ENCODE assay signal across 8 mouse cellular contexts in genomic region chr9:99444590-99445178, GRCm38 (mm10). TPM values are rescaled to one million over a fixed set of nuclear protein-coding genes. Genes with fewer than 3 reads are reported as not detected.
DNase-seq lines count a peak whose midpoint lies in the region; ATAC-seq and TF ChIP-seq lines count a peak whose summit lies in the region.

No protein-coding gene starts in this region.

- no peak overlapping the region for H3K4me3 ChIP-seq in forebrain, embryonic 12.5 days (replicated peaks)
- no peak overlapping the region for H3K4me3 ChIP-seq in forebrain, embryonic 10.5 days
- no peak overlapping the region for H3K4me3 ChIP-seq in hindbrain, postnatal 0 days (ENCODE audit: low read length)

- H3K27ac ChIP-seq in forebrain, embryonic 12.5 days: no peak overlapping the region
- H3K27ac ChIP-seq in forebrain, embryonic 10.5 days: no peak overlapping the region
- H3K27ac ChIP-seq in hindbrain, postnatal 0 days: no peak overlapping the region

- peak; percentile 41; the same call in 1 of the 2 replicates for ATAC-seq in forebrain, embryonic 12.5 days (ENCODE audit: low FRiP score)
- ATAC-seq in hindbrain, postnatal 0 days: no peak; the same call in 1 of the 2 replicates

- TF ChIP-seq CTCF in hindbrain, postnatal 0 days (IDR thresholded peaks at IDR 0.05; ENCODE audit: low read depth): peak; percentile 70

- no peaks in the 10 kb centered on the region for H3K9me3 ChIP-seq in forebrain, embryonic 12.5 days
- H3K9me3 ChIP-seq in forebrain, embryonic 10.5 days: no peaks in the 10 kb centered on the region
- H3K9me3 ChIP-seq in hindbrain, postnatal 0 days (ENCODE audit: low read length): no peaks in the 10 kb centered on the region

- H3K9ac ChIP-seq in forebrain, embryonic 12.5 days: no peak overlapping the region
- H3K9ac ChIP-seq in hindbrain, postnatal 0 days (replicated peaks; ENCODE audit: low read length): no peak overlapping the region

- H3K36me3 ChIP-seq in forebrain, embryonic 12.5 days (replicated peaks): no peaks in the 10 kb centered on the region
- no peaks in the 10 kb centered on the region for H3K36me3 ChIP-seq in forebrain, embryonic 10.5 days (replicated peaks)
- H3K36me3 ChIP-seq in hindbrain, postnatal 0 days (ENCODE audit: insufficient read depth, low read length): no peaks in the 10 kb centered on the region

- no peak for DNase-seq in forebrain, embryonic 10.5 days (ENCODE audit: extremely low spot score, low spot score)
- DNase-seq in thymus, postnatal 14 days: peak; percentile 21
- DNase-seq in thymus, postnatal 10 days (ENCODE audit: low spot score in 2 of 2): no peak
- DNase-seq in hindbrain, postnatal 0 days (ENCODE audit: low spot score): peak; percentile 62
- DNase-seq in spleen, adult 12 weeks (ENCODE audit: low spot score): no peak
- DNase-seq in spleen, postnatal 36 days (ENCODE audit: low spot score in 2 of 2): no peak
- DNase-seq in cerebellum, postnatal 36 days: no peak

- no peaks in the 10 kb centered on the region for H3K4me1 ChIP-seq in forebrain, embryonic 12.5 days
- 0 out of 2 replicates have a peak, but pooled peaks cover 4% of the 10 kb centered on the region for H3K4me1 ChIP-seq in forebrain, embryonic 10.5 days
- H3K4me1 ChIP-seq in hindbrain, postnatal 0 days (ENCODE audit: insufficient read depth, low read length): no peaks in the 10 kb centered on the region

- H3K4me2 ChIP-seq in forebrain, embryonic 12.5 days: no peak overlapping the region
- no peak overlapping the region for H3K4me2 ChIP-seq in hindbrain, postnatal 0 days (ENCODE audit: low read depth, low read length)

- WGBS in forebrain, embryonic 12.5 days: 45% methylated on average over 8 of the region's 8 CpGs
- 44% methylated on average over 8 of the region's 8 CpGs for WGBS in forebrain, embryonic 10.5 days
- 33% methylated on average over 8 of the region's 8 CpGs for WGBS in hindbrain, postnatal 0 days

- 0 out of 2 replicates have a peak, but pooled peaks cover 8% of the 10 kb centered on the region for H3K27me3 ChIP-seq in forebrain, embryonic 12.5 days
- H3K27me3 ChIP-seq in forebrain, embryonic 10.5 days (ENCODE audit: poor library complexity, severe bottlenecking): 0 out of 2 replicates have a peak, but pooled peaks cover 4% of the 10 kb centered on the region
- no peaks in the 10 kb centered on the region for H3K27me3 ChIP-seq in hindbrain, postnatal 0 days (ENCODE audit: insufficient read depth, low read length)

RNA-seq across cellular contexts. Expression of gene Nme9, which starts 6.6 kb away (rescaled TPM):
- polyA plus RNA-seq in forebrain, embryonic 12.5 days (2016; fragmentation: Nextera tagmentation; extraction: Ambion mirVana): 0.31 and 0.42 TPM in 2 replicates
- not detected in 2 replicates for polyA plus RNA-seq in forebrain, embryonic 10.5 days (2016; fragmentation: Nextera tagmentation; extraction: Ambion mirVana)
- 1.0 TPM in 1 of 2 replicates, not detected in the other for total RNA-seq in hindbrain, postnatal 0 days (2014; rRNA removed)
- 0.64 and 0.82 TPM in 2 replicates for polyA plus RNA-seq in hindbrain, postnatal 0 days (2015; fragmentation: Nextera tagmentation; extraction: Ambion mirVana)

RNA-seq across cellular contexts. Expression of gene Mras, which starts 7.5 kb away (rescaled TPM):
- 23.8 and 26.3 TPM in 2 replicates for polyA plus RNA-seq in forebrain, embryonic 12.5 days (2016; fragmentation: Nextera tagmentation; extraction: Ambion mirVana)
- polyA plus RNA-seq in forebrain, embryonic 10.5 days (2016; fragmentation: Nextera tagmentation; extraction: Ambion mirVana): 7.6 and 8.7 TPM in 2 replicates
- 75.5 and 95.2 TPM in 2 replicates for total RNA-seq in hindbrain, postnatal 0 days (2014; rRNA removed)
- polyA plus RNA-seq in hindbrain, postnatal 0 days (2015; fragmentation: Nextera tagmentation; extraction: Ambion mirVana): 66.9 and 74.0 TPM in 2 replicates

Comparison
In these comparisons a context has a peak if more than half of its experiments do, and no peak if none do; other contexts are left out.
1. DNase-seq: peak in thymus, postnatal 14 days (single experiment) and hindbrain, postnatal 0 days (single experiment); none in forebrain, embryonic 10.5 days (single experiment), thymus, postnatal 10 days (0 of 2), spleen, adult 12 weeks (single experiment), spleen, postnatal 36 days (0 of 2) and cerebellum, postnatal 36 days (0 of 2).